Mouse (Mus musculus) CD4-positive helper T cell, adult 2 months (primary cell): ENCODE measurements around the gene 2610021A01Rik.
A peak's percentile ranks its signal among the peaks of the same experiment; 100 is the strongest.
"Not testable (repeated sequence)": the region's sequence is repeated elsewhere in the genome, so short reads cannot be mapped to it uniquely, and the experiment has no call there.

Experiments used
- DNase-seq: peaks from one replicate; pipeline ENCODE4 v3.0.0-alpha.2; 2012; ENCODE audit warnings: low read depth, missing footprints, low spot score

The 2610021A01Rik gene

DNA sequence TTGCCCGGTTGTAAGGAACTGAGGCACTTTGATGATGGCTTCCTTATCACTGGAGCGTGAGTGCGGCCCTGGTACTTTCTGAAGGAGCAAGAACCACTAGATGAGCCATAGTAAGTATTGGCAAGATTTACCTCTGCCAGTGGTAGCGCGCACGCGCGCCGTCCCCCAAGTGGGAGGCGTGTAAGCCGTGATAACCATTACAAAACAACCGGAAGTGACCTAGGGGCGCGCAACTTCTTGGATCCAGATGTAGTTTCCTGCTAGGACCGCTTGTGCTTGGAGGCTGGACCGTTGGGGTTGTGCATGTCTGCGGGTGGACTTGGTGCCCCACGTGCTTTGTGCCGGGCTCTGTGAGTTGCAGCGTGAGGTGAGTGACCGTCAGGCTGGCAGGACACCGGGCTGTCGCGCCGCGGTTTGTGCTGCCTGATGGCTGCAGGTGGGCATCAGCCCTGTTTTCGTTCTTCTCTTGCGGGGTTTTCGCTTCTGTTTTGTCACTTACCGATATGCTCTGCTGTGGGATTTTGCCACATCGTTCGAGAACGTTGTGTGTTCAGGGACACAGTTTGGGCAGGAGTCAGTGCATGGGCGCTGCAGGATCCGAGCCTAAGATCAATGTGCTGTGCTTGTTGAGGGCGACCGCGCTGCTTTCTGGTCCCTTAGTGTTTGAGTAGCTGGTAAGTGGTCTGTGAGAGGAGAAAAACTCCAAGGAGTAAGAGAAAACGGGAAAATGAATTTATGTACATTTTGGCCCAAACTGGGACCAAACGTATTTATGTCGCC is at the start of gene 2610021A01Rik:
TSS of gene 2610021A01Rik (plus strand) at position 197 of the 780 bp plus-strand sequence.
- peak; percentile 95 for DNase-seq

DNA sequence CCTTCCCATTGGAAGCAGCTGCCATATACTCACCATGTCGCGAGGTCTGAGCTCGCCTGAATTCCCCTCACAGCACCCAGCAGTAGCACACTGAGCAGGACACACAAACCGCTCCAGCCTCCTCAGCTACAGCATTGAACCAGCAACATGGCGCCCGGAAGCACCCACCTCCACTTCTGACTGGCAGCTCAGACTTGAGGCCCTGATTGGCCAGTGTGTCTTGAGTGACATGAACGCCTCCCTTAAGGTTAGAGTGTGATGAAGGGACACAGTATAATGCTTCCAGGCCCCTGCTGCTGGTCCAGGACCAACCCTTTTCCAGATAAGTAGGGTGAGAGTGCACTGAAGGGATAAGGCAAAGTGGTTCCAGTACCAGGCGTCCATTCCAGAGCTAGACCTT is 38.3 kb upstream of the 2610021A01Rik start:
- no peak for DNase-seq

DNA sequence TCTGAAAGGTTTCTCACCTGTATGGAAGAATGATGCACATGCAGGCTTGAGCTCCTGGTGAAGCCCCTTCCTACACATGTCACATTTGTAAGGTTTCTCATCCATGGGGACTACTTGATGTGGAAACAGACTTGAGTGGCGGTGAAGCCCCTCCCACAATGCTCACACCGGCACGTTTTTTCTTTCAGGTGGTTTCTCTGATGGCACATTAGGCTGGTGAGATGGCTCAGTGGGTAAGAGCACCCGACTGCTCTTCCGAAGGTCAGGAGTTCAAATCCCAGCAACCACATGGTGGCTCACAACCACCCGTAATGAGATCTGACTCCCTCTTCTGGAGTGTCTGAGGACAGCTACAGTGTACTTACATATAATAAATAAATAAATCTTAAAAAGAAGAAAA is 25.5 kb upstream of the 2610021A01Rik start, which contains the start of gene Gm6871:
TSS of gene Gm6871 (minus strand) at position 101 of the 400 bp plus-strand sequence.
- DNase-seq, result not testable (repeated sequence)

GRCm38 (mm10) chr7:41577956-41578355 is 21.1 kb upstream of the 2610021A01Rik start:
- no peak for DNase-seq

- no peak for DNase-seq
Observed at GRCm38 (mm10) chr7:41582028-41582427, 17.0 kb upstream of the 2610021A01Rik start.

- not testable (repeated sequence) for DNase-seq
Observed at GRCm38 (mm10) chr7:41587831-41588230, 11.2 kb upstream of the 2610021A01Rik start.

GRCm38 (mm10) chr7:41598615-41599014 is 415 bp upstream of the 2610021A01Rik start:
- no peak for DNase-seq

GRCm38 (mm10) chr7:41599932-41600548 is 1.0 kb downstream of the 2610021A01Rik start:
- DNase-seq, result no peak

DNA sequence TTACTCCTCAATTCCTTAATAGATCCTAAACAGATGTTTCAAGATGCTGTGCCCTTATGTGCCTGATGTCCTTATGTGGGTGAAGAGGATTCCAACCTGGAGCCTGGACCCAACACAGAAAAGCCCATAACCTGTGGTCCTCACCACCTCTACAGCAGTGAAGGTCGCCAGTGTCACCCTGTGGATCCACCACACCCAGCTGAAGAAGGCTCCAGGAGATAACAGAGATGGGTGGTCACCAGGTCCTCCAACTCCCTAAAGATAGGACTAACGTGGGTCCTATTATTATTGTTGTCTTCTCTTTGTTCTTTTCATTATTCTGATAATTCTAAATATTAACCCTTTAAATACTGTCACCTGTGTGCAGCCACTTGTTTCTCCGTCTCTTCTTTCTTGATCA is 12.6 kb downstream of the 2610021A01Rik start:
- no peak for DNase-seq

GRCm38 (mm10) chr7:41616241-41616640 is 17.2 kb downstream of the 2610021A01Rik start:
- not testable (repeated sequence) for DNase-seq

DNA sequence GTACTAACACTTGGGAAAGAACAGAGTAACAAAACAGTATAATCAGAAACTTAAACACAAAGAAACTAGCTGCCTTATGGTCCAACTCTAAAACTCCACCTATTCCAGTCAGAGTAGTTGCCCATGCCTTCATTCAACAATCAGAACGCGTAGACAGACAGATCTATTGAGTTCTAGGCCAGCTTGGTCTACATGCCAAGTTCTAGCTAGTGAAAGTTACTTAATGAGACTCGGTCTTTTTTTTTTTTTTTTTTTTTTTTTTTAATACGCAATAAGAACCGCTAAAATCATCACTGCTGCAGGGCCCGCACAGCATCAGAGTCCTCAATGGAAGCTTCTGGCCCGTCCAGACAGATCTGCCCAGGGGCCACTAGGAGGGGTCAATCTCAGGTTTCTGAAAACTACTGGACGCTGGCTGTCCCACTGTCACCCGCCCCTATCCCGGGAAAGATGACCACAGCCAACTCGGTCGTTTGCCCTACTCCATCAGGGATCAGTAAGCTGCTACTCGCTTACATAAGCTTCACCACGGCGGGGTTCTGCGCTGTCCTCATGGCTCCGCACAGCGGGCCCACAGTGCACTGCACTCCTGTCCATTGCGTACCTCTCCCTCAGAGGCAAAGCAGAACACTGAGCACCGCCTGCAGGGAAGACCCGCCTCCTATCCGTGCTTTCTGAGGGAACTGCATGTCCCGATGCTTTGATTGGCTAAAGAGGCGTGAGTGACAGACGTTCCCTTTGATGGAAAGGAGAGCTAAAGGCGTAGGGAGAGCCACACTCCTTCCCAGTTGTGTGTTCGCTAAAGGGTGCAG is 33.6 kb downstream of the 2610021A01Rik start, which contains the start of gene Zfp788:
TSS of gene Zfp788 (plus strand) at position 795 of the 812 bp plus-strand sequence.
- peak; percentile 93 for DNase-seq

DNA sequence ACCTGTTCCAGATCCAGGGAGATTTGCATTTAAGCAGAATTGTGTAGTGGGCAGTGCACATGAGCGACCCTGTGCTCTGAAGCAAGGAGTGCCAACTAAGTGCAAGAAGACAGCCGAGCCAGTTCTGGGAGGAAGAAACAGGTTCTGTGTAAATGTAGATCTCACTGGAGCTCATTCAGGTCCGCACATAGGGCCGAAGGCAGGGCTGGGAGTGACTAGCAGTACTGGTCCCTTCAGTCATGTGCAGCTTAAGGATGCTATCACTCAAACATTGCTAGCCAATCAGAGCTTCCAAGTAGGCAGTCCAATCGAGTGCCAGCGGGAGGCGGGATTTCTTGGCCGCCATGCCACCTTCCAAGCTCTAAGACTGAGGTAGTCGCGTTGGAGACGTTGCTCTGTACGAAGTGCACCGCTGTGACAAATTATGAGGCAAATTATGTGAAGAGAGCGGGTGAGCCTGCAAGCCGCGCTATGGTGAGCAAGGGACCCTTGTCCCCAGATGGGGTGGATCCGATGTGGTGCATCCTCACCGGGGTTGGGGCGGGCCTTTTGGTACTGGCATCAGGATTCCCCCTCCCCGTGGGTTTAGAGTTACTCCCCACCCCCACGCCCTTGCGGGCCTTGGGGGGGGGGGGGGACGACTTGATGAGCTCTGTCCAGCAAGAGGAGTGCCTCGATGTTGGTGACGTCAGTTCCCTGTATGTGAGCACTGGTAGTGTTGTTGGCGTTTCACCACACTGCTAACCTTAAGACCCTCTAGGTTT is 34.4 kb downstream of the 2610021A01Rik start:
- peak; percentile 93 for DNase-seq

DNA sequence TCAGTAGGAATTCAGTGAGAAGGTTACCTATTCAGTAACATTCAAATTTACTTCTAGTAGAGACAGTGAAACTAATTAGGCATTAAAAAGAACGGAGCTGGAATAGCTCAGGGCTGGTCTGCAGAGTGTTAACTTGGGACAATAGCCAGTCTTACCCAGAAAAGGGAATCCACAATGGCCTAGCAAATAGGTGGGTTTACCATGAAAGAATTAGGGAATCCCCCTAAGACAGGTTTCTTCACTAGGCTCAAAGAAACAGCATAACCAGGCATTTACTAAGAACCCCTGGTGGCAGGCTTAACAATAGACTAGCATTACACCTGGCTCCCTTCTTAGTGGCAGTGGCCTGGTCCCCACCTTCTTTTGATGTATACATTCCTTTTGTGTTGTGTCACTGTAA is 75.3 kb downstream of the 2610021A01Rik start:
- DNase-seq, result not testable (repeated sequence)
